Mouse (Mus musculus) induced T-regulatory cell, adult 2 months (primary cell): ENCODE measurements around the gene Slc22a14.
A peak's percentile ranks its signal among the peaks of the same experiment; 100 is the strongest.
"Not testable (repeated sequence)": the region's sequence is repeated elsewhere in the genome, so short reads cannot be mapped to it uniquely, and the experiment has no call there.

Experiments used
- DNase-seq: peaks from one replicate; pipeline ENCODE4 v3.0.0-alpha.2; 2012; ENCODE audit warnings: low read depth

Gene Slc22a14

DNA sequence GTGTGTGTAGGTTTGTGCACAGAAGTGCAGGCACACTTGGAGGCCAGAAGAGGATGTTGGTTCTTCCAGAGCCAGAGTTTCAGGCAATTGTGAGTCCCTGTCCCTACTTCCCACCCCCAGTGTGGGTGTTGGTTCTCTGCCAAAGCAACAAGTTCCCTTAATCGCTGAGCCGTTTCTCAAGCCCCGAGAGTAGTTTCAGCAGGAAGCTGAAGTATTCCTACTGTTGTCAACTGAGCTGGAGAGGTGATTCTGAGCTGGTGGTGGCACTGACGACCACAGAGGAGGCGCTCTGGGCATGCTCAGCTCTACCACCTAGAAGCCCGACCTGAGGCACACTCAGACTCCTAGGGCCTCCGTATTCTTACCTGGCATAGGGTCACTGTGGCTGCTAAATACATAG lies at the start of gene Slc22a14:
Gene Slc22a14 (minus strand): TSS at position 270 of the 400 bp plus-strand sequence.
- DNase-seq: no peak

DNA sequence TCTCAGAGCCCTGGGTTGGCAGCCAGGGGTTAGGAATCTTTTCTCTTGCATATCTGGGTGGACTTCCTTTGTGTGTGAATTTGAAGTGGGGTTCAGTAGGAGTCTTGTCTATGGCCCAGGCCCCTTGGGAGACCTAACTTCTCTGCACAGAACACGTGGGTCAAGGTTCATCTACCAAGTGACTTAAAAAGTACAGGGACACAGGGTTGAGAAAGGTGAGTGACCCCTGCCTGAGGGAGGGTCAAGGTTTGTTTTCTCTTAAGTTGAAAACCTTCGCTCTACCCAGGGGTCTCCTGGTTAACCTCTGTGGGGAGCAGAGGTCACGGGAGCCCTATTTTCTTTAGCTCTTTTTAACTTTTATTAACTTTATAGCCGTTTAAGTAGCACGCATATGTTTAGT lies 44.5 kb upstream of the Slc22a14 start:
- DNase-seq: no peak

DNA sequence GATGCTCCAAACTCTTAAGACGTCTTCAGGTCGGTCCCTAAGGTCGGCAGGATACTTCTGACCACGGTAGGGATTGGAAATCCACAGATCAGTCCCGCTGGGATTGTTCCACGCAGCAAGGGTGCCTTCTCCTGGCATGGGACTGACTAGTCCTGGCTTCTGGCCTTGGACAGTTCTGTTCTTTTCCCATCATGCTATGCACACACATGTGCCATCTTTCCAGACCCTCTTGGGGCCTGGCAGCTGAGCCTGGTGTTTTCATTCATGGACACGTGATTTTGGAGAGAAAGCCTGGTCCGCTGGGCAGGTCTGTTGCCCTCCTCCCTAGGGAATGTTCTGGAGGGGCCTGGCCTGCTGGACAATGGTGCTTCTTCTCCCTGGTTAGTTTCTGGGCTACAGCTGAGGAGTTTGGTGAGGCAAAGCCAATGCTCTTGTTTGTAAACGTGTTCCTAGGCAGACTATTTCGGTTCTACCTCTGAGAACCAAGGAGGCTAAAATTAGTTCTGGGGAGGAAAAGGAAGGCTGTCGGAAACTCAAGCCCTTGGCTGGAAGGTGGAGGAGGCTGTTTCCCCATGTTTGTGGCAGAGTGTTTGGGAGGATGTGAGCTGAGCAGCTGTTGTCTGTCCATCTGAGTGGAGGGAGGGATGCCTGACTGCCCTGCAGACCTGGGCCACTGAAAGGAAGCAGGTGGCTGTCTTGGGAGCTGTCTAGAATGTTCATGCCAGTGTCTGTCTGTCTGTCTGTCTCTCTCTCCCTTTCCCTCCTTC lies 43.7 kb upstream of the Slc22a14 start:
- no peak for DNase-seq

DNA sequence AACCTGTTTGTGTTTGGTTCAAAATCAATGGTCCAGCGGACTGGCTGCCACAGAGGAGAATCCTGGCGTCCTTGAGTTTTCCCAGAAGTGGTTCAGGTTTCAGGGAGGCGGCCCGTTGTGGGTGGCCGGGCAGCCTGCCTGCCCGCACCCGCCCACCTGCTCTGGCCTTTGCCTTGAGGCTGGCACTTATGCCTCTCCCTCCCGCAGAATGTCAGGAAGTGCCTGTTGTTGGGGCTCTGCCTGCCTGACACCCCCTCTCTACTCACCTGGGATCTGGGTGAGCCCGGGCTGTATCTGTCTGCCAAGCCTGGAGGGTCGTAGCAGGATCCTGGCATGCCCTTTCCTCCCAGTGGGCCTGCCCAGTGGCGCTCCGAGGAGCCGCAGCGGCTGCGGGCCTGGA lies 42.5 kb upstream of the Slc22a14 start:
- no peak for DNase-seq

DNA sequence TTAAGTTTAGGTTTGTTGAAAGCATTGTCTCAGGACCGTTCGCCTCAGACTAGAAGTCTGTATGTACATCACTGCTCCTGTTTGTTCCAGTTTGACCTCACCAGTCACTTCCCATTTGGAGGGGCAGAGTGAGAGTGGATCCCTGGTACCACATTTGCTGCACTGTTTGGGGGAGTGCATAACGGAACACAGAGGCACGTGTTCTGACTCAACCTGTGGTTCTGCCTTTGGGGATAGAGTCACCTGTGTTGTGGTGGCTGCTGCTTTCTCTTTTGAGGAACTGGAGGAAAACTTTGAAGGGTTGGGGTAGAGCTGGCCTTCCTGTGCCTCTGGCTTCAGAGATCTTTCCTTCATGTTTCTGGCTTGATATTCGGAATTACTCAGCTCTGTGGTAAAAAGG lies 38.7 kb upstream of the Slc22a14 start:
- peak; percentile 6 for DNase-seq

DNA sequence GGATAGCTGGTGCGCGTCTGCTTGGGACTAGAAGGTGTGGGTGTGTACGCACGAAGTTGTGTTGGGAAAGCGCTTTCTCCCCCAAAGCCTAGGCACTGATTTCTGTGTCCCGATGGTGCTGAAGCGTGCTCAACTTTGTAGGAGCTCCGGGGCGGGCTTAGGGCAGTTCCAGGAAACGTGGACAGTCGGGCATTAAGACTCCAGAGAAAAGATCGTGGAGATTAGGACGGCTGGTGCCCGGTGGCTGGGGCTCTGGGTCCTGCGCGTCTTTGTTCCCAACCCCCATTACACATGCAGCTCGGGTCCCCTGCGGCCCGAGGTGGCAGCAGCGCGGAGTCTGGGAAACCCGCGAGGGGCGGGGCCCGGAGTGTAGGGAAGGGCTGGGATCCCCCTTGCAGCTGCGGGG lies 37.9 kb upstream of the Slc22a14 start:
- DNase-seq: no peak

DNA sequence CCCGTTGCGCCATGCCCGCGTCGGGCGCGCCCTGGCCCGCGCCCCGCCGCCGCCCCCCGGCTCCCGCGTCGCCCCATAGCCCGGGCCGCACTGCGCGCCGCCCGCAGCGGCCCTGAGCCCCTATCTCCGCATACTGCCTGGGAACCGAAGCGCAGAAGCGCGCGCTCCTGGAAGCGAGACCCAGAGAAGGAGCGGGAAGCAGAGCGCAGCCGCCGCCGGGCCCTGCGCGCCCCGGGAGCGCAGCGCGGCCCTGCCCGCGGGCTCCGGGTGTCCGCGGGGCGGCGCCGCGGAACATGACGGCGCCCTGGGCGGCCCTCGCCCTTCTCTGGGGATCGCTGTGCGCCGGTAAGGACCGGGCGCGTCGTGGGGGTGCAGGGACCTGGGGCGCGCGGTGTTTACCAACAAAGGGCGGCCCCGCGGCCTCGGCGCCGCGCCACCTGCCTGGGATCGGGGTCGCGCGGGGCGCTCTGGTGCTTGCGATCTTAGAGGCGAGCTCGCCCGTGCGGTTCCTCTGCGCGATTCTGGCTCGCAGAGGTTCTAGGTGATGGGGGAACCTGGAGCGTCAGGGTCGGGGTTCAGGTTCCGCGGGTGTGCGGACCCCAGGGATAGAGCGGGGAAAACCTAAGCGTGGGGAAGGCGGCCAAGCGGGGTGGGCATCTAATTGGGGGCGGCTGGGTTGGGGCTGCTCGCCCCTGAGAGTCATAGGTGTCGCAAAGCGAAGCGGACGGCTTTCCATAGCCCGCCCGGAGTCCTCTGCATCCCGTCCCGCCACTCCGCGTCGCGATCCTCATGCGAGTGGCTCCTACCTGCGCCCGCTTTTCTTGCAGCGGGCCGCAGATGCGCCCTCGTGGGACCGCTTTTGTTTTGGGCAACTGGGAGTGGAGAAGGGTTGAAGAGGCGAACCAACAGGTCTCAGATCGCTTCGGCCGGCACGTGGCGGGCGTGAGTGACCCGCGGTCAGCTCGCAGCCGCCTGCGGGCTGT lies 37.2 kb upstream of the Slc22a14 start:
- peak; percentile 34 for DNase-seq

DNA sequence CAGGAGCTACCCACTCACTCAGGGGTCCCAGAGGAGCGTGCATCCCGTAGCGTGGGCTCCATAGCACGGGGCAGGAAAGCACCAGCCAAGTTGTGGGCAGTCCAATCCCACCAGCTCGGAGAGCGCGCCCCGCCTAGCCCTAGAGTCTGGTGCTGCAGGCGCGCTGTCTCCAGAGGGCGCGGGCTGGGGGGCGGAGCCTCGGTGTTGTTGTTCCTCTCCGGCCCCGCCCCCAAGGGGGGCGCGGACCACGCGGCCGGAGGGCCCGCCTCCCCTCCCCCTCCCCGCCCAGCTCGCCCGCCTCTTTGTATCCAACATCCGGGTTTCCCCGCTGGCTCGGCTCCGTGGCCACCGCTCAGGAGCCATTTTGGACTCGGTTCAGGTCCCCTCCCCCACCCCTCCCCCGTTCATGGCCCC lies 36.5 kb upstream of the Slc22a14 start, which contains the start of gene Acvr2b:
Gene Acvr2b (plus strand): TSS at position 318 of the 414 bp plus-strand sequence.
- peak; percentile 72 for DNase-seq

DNA sequence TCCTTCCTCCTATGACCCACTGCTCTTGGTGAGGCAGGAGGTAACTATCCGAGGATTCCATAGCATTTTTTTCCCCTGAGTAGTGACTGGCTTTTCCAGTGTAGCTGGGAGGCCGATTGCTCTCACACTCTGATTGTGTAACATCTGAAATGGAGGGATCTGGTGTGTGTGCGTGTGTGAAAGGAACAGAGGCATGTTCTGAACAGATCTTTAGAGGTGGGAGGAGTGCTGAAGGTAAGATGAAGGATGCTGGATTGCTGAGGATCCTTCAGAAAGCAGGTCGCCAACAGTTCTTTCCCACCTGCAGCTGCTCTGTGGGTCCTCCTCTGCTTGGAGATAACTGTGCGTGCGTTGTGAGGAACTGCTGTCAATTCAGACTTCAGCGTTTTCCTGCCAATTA lies 36.0 kb upstream of the Slc22a14 start:
- DNase-seq: no peak

DNA sequence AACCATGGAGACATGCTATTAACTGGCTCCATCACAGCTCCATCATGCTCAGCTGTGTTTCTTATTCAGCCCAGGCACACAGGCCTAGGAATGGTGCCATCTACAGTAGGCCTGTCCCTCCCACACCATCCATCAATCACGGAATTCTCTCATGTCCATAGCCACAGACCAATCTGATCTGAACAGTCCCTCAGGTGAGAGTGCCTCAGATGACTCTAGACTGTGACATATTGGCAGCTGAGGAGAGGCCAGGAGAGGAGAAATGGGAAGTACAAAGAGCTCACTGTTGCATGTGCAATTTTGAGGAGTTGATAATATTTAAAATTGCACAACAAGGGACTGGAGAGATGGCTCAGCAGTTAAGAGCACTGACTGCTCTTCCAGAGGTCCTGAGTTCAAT lies 29.5 kb upstream of the Slc22a14 start:
- DNase-seq: no peak

DNA sequence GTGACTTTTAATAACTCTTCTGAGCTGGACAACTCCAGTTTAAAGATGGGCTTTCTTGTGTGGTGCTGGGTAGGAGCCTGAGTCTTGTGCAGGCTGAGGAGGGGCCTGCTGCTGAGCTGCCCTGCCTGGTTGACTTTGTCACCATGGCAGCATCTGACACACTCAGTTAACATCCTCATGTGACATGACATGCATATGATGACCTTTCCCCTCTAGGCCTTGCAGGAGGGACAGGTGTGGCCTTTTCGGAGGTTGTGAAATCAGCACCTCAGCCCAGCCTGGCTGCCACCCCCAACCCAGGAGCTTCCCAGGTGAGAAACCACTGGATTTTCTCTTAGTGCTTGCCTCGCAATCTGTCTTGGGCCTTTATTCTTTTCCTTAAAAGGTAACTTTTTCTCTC lies 24.9 kb upstream of the Slc22a14 start:
- no peak for DNase-seq

DNA sequence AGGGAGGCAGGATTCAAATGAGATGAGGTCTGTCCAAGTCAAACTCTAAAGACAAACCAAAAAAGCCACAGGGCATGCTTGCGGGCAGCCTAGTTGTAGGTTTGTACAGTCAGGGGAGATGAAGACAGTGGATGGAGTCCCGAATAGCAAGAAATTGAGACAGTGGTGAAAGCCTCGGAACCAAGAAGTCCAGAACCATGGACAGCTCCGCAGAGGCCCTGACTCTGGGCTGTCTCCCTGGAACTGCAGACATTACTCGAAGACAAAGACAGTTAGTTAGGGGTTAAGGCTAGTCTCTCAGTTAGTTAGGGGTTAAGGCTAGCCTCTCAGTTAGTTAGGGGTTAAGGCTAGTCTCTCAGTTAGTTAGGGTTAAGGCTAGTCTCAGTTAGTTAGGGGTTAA lies 23.6 kb upstream of the Slc22a14 start:
- DNase-seq: peak; percentile 24

DNA sequence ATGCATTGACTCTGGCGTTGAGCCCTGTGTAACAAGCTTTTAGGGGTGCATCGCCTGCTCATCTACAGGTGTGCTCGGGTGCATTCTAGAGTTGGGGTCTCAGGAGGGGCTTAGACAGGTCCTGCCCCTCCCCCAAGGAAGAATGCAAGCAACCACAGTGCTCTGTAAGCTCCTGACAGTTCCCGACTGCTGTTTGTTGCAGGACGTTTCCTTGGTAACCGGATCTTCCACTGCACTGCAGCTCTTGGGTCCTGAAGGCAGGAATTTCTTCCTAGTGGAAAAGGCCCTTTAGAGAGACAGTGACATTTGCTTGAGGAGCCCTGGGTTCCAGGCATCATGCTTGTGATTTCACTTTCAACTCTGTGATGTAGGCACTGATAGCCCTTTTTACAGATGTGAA lies 17.2 kb upstream of the Slc22a14 start:
- no peak for DNase-seq

DNA sequence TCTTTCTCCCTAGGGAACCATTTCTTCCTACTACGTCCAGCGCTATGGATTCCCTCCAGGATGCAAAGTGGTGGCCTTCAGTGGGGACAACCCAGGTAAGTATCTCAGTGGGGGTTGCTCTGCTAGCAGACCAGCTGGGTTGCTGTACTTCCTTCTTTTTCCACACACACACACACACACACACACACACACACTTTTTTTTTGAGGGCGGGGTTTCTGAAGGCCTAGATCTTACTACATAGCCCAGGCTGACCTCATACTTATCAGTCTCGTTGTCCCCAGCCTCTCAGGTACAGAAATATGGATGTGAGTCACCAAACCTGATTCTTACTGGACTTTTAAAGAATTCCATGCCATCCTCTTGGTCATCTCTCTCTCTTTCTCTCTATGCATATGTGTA lies 12.9 kb upstream of the Slc22a14 start:
- DNase-seq: no peak

DNA sequence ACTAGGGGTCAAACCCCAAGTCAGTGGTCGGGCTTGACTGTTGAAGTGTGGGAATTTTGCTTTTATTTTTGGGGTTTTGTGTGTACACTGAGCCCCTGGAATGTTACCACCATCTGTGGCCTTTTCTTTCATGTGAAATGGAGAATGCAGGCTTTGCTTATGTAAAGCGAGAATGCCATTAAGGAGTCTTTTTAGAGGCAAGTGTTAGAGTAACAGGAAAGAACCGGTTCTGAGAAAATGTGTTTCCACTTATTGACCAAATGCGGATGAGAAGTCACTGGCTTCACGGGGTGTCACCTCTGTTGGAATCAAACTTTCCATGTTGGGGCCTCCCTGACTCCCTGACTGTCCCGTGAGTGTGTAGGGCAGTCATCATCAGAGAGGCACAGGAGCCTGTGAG lies 10.2 kb upstream of the Slc22a14 start:
- no peak for DNase-seq

DNA sequence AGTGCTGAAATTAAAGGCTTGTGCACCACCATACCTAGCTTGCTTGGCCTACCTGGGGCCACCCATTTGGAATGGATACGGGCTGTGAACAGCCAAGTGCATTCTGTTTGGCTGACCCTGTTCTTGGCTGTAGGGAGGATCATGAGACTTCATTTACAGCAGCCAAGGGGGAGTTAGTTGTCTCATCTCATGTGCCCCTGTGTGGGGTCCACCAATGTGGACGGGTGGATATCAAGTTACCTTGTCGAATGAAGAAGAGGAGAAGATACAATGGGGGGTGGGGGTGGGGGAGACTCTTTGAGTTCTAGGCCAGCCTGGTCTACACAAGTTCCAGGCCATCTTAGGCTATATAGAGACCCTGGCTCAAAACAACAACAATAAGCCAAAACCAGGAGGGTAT lies 9.7 kb upstream of the Slc22a14 start:
- DNase-seq: no peak

DNA sequence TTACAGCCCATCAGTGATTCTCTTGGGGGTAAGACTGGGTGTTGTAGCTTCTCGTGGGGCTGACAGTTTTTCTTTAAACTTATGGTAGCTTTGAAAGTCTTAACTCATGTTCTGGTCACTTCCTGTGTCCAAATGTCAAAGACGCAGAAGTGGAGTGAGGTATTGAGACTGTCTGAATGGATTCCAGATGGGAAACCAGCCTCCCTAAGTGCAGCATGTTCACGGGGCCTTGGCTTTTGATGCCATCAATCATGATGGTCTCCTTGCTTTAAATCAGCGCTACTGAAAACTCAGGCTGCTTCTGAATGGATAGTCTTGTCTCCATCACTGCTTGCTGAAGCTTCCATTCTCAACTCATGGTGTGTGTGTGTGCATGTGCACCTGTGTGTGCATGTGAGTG lies 5.9 kb upstream of the Slc22a14 start:
- no peak for DNase-seq

DNA sequence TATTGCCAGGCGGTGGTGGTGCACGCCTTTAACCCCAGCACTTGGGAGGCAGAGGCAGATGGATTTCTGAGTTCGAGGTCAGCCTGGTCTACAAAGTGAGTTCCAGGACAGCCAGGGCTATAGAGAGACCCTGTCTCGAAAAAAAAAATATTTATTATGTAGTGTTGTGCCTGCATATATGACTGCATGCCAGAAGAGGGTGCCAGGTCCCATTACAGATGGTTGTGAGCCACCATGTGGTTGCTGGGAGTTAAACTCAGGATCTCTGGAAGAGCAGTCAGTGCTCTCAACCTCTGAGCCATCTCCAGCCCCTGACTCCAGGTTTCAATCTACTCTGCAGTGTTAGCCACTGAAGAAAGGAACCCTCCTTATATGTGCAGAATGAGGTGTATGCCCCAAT lies 5.4 kb upstream of the Slc22a14 start:
- not testable (repeated sequence) for DNase-seq

DNA sequence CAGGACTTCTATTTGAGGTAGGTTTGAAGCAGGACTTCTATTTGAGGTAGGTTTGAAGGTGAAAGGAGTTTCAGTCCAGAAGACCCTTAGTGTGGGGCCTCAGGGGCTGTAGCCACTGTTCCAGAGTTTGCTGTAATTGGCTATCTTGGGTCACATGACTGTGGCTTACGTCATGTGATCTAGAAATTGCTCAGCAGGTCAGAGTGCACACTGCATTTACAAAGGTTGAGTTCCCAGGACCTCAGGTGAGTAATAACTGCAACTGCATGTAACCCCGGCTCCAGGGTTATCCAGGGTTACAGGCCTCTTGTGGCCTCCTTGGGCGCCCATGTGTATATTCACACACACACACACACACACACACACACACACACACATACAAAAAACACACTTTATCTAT lies 3.0 kb upstream of the Slc22a14 start:
- no peak for DNase-seq

DNA sequence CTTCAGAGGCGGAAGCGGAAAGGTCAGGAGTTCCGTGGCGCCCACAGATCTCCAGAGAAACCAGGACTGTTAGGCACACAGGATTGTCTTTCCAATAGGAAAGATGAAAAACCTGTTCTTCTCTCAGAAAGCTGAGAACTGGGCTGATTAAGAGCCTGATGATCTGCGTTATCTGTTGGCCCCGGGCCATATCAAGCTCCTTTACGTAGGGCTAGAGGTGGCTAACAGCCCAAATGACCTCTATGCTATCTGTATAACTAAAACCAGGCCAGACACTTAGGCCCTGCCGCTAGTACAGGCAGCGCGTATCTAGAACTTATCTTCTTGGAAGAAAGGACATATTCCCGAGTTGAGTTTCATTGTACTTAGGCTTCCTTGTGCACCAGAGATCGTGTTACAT lies 2.1 kb downstream of the Slc22a14 start:
- no peak for DNase-seq

DNA sequence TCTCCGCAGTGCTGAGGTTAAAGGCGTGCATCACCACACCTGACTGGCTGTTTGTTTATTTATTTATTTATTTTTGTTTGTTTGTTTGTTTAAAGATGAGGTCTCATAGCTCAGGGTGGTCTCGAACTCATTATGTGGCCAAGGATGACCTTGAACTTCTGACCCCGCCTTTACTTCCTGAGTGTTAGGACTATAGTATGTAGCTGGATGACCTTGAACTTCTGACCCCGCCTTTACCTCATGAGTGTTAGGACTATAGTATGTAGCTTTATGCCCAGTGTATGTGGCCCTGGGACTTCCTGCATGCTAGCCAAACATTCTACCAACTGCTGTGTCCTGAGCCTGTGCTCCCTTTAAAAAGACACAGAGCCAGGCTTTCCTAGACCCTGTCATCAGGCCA lies 3.9 kb downstream of the Slc22a14 start:
- DNase-seq: no peak

DNA sequence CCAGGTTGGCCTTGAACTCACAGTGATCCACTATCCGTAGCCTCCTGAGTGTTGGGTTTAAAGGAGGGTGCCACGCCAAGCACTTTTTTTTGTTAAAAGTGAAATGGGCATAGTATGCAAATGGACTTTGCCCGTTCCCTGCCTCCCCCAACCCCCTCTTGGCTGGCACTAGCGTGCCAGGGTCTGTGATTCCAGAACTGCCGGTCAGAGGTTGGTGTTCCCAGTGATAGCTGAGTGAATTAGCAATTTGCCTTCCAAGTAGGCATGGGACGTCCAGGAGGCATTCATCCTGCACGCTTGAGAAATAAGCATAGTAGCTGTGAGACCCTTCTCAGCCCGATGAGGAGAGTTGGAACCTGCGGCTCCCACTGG lies 7.3 kb downstream of the Slc22a14 start:
- DNase-seq: no peak
